Mouse (Mus musculus): Measurements from ENCODE around the gene Otud4.

- TF ChIP-seq POLR2A (IDR thresholded peaks at IDR 0.05; ENCODE audit: low read depth, low read length) (no peak), CTCF (IDR thresholded peaks at IDR 0.05; ENCODE audit: extremely low read depth, insufficient read depth, insufficient read length, insufficient replicate concordance) (no peak)
Observed at GRCm38 (mm10) chr8:79618906-79619305, 20.5 kb upstream of the Otud4 start.

Measured in spleen, adult 2 months (tissue).